Mouse (Mus musculus) megakaryocyte-erythroid progenitor cell, adult 5-6 weeks (primary cell): ENCODE data around the gene Vezf1. TPM values are rescaled to one million over a fixed set of nuclear protein-coding genes. Genes with fewer than 3 reads are reported as not detected.
A peak's percentile ranks its signal among the peaks of the same experiment; 100 is the strongest.
"Not testable (repeated sequence)": the region's sequence is repeated elsewhere in the genome, so short reads cannot be mapped to it uniquely, and the experiment has no call there.

Experiments
- ATAC-seq: replicated peaks from 2 replicates; pipeline ENCODE4 v1.8.0; 2016; ENCODE audit warnings: mild to moderate bottlenecking, inconsistent platforms; ENCODE audit not compliant: severe bottlenecking, poor library complexity, low FRiP score, low TSS enrichment
- total RNA-seq, 2 experiments: library from RNA; stranded (forward) in 1 of 2; stranded (reverse) in 1 of 2; fragments of 200-1000, 215-1000 nt in 1 of 2; fragments of >200 nt in 1 of 2; fragmentation: Nextera tagmentation in 1 of 2; gene quantifications; 2 replicates each; pipeline ENCODE4 v1.2.3; 2014 to 2017

Vezf1 gene
- 30.9 and 35.9 TPM in 2 replicates for total RNA-seq (2014; fragmentation: Nextera tagmentation)
- 14.2 and 24.7 TPM in 2 replicates for total RNA-seq (2017)

- ATAC-seq, result peak; percentile 92
Observed at GRCm38 (mm10) chr11:88067586-88068410, at the start of gene Vezf1. Vezf1 (plus strand) TSS chr11:88068279.

GRCm38 (mm10) chr11:88023933-88024332, 44.1 kb upstream of the Vezf1 start:
- no peak for ATAC-seq

- ATAC-seq, result no peak
Observed at GRCm38 (mm10) chr11:88027391-88028035, 40.6 kb upstream of the Vezf1 start.

- ATAC-seq, result no peak
Observed at GRCm38 (mm10) chr11:88028193-88028684, 39.8 kb upstream of the Vezf1 start.

- no peak for ATAC-seq
Observed at GRCm38 (mm10) chr11:88030219-88030618, 37.9 kb upstream of the Vezf1 start.

GRCm38 (mm10) chr11:88030836-88031235, 37.2 kb upstream of the Vezf1 start:
- no peak for ATAC-seq

GRCm38 (mm10) chr11:88031753-88032152, 36.3 kb upstream of the Vezf1 start:
- ATAC-seq, result no peak

GRCm38 (mm10) chr11:88035970-88036369, 32.1 kb upstream of the Vezf1 start:
- no peak for ATAC-seq

- no peak for ATAC-seq
Observed at GRCm38 (mm10) chr11:88036761-88037251, 31.3 kb upstream of the Vezf1 start.

- no peak for ATAC-seq
Observed at GRCm38 (mm10) chr11:88037386-88037785, 30.7 kb upstream of the Vezf1 start.

GRCm38 (mm10) chr11:88039066-88039465, 29.0 kb upstream of the Vezf1 start:
- no peak for ATAC-seq

- no peak for ATAC-seq
Observed at GRCm38 (mm10) chr11:88044314-88044713, 23.8 kb upstream of the Vezf1 start.

GRCm38 (mm10) chr11:88045159-88045558, 22.9 kb upstream of the Vezf1 start:
- ATAC-seq, result not testable (repeated sequence)

- 0 out of 2 replicates have a peak, but pooled peaks have one; percentile 13 for ATAC-seq
Observed at GRCm38 (mm10) chr11:88045878-88046277, 22.2 kb upstream of the Vezf1 start.

GRCm38 (mm10) chr11:88046323-88046937, 21.6 kb upstream of the Vezf1 start:
- no peak for ATAC-seq

GRCm38 (mm10) chr11:88046944-88047794, 20.9 kb upstream of the Vezf1 start, which contains the start of gene Srsf1:
Srsf1 (plus strand) TSS chr11:88047373.
- peak; percentile 86 for ATAC-seq

- ATAC-seq, result peak; percentile 34
Observed at GRCm38 (mm10) chr11:88047871-88048531, 20.1 kb upstream of the Vezf1 start.

- ATAC-seq, result no peak
Observed at GRCm38 (mm10) chr11:88048961-88049670, 19.0 kb upstream of the Vezf1 start.
